Mouse (Mus musculus) limb, embryonic 10.5 days (tissue): ENCODE results near the gene Olfr1392. TPM values are rescaled to one million over a fixed set of nuclear protein-coding genes. Genes with fewer than 3 reads are reported as not detected.
"Not testable (repeated sequence)": the region's sequence is repeated elsewhere in the genome, so short reads cannot be mapped to it uniquely, and the experiment has no call there.

Experiments
- DNase-seq: peaks from one replicate; pipeline ENCODE4 v3.0.0-alpha.2; 2017; ENCODE audit warnings: low spot score
- H3K27ac ChIP-seq: fragments of 300-500 bp; sonication (generic); 2 replicates; pipeline ENCODE4 v1.5.1; 2016; ENCODE audit warnings: mild to moderate bottlenecking
- H3K27me3 ChIP-seq: fragments of 300-500 bp; sonication (generic); 2 replicates; pipeline ENCODE4 v1.6.1; 2016; ENCODE audit warnings: low read depth, mild to moderate bottlenecking; ENCODE audit not compliant: poor library complexity, severe bottlenecking
- H3K36me3 ChIP-seq: fragments of 300-500 bp; sonication (generic); 2 replicates; pipeline ENCODE4 v1.6.1; 2016; ENCODE audit warnings: mild to moderate bottlenecking, moderate library complexity
- H3K4me1 ChIP-seq: fragments of 300-500 bp; sonication (generic); 2 replicates; pipeline ENCODE4 v1.6.1; 2016
- H3K4me3 ChIP-seq: fragments of 300-500 bp; sonication (generic); 2 replicates; pipeline ENCODE4 v1.5.1; 2016; ENCODE audit warnings: mild to moderate bottlenecking, moderate library complexity
- H3K9me3 ChIP-seq: fragments of 300-500 bp; sonication (generic); replicated peaks from 2 replicates; pipeline ENCODE4 v1.6.1; 2016; ENCODE audit warnings: mild to moderate bottlenecking
- WGBS: fragments of 180-500 bp; shearing (Covaris S2); methylation state at CpG from one replicate; pipeline ENCODE4 v1.1.7; 2016; 5-methylcytosine and 5-hydroxymethylcytosine counted together
- polyA plus RNA-seq: library from polyadenylated mRNA; unstranded; fragments of >200 nt; fragmentation: Nextera tagmentation; extraction: Ambion mirVana; gene quantifications from 2 replicates; pipeline ENCODE4 v1.2.1, GENCODE M21; 2016

Gene Olfr1392
- polyA plus RNA-seq: not detected in 2 replicates

GRCm38 (mm10) chr11:49284982-49285381 is at the start of gene Olfr1392:
Olfr1392 (plus strand) TSS chr11:49285282.
- not testable (repeated sequence) for H3K4me1 ChIP-seq, H3K9me3 ChIP-seq, H3K27ac ChIP-seq, H3K4me3 ChIP-seq, H3K27me3 ChIP-seq, H3K36me3 ChIP-seq, DNase-seq
- 65% methylated on average over 1 of the region's 1 CpGs for WGBS

GRCm38 (mm10) chr11:49235459-49236207 is 49.4 kb upstream of the Olfr1392 start:
- Histone ChIP-seq H3K27ac (no peak overlapping the region), H3K4me1 (no peaks in the 10 kb centered on the region), H3K9me3 (no peaks in the 10 kb centered on the region), H3K4me3 (no peak overlapping the region), H3K36me3 (no peaks in the 10 kb centered on the region), H3K27me3 (no peaks in the 10 kb centered on the region)
- no peak for DNase-seq
- 82% methylated on average over 3 of the region's 3 CpGs for WGBS

- DNase-seq: no peak
- 83% methylated on average over 1 of the region's 1 CpGs for WGBS
- Histone ChIP-seq H3K9me3 (no peaks in the 10 kb centered on the region), H3K4me1 (no peaks in the 10 kb centered on the region), H3K27me3 (no peaks in the 10 kb centered on the region), H3K4me3 (no peak overlapping the region), H3K27ac (no peak overlapping the region), H3K36me3 (no peaks in the 10 kb centered on the region)
Observed at GRCm38 (mm10) chr11:49236891-49237290, 48.2 kb upstream of the Olfr1392 start.

- Histone ChIP-seq H3K27me3 (no peaks in the 10 kb centered on the region), H3K36me3 (no peaks in the 10 kb centered on the region), H3K4me3 (no peak overlapping the region), H3K4me1 (0 out of 2 replicates have a peak, but pooled peaks cover under 1% of the 10 kb centered on the region), H3K27ac (no peak overlapping the region), H3K9me3 (no peaks in the 10 kb centered on the region)
- no peak for DNase-seq
- WGBS: 62% methylated on average over 2 of the region's 2 CpGs
Observed at GRCm38 (mm10) chr11:49237532-49237931, 47.5 kb upstream of the Olfr1392 start.

GRCm38 (mm10) chr11:49240310-49240709 is 44.8 kb upstream of the Olfr1392 start:
- 92% methylated on average over 1 of the region's 1 CpGs for WGBS
- H3K9me3 ChIP-seq: no peaks in the 10 kb centered on the region

GRCm38 (mm10) chr11:49240874-49241273 is 44.2 kb upstream of the Olfr1392 start:
- WGBS: 81% methylated on average over 4 of the region's 4 CpGs
- Histone ChIP-seq H3K27ac (no peak overlapping the region), H3K27me3 (no peaks in the 10 kb centered on the region), H3K9me3 (no peaks in the 10 kb centered on the region), H3K36me3 (no peaks in the 10 kb centered on the region), H3K4me1 (peaks cover 22% of the 10 kb centered on the region), H3K4me3 (no peak overlapping the region)
- DNase-seq: no peak

More at GRCm38 (mm10) chr11:49240310-49240709, 44.8 kb upstream of the Olfr1392 start:
- no peaks in the 10 kb centered on the region for H3K36me3 ChIP-seq
- H3K27me3 ChIP-seq: no peaks in the 10 kb centered on the region
- no peak overlapping the region for H3K27ac ChIP-seq
- peaks cover 16% of the 10 kb centered on the region for H3K4me1 ChIP-seq
- H3K4me3 ChIP-seq: no peak overlapping the region
- no peak for DNase-seq

- H3K27me3 ChIP-seq: no peaks in the 10 kb centered on the region
- 91% methylated on average over 1 of the region's 1 CpGs for WGBS
Observed at GRCm38 (mm10) chr11:49241471-49241870, 43.6 kb upstream of the Olfr1392 start.

GRCm38 (mm10) chr11:49242944-49243626 is 42.0 kb upstream of the Olfr1392 start:
- 22% methylated on average over 11 of the region's 11 CpGs for WGBS

More at GRCm38 (mm10) chr11:49241471-49241870, 43.6 kb upstream of the Olfr1392 start:
- DNase-seq: no peak
- H3K27ac ChIP-seq: no peak overlapping the region
- no peaks in the 10 kb centered on the region for H3K36me3 ChIP-seq
- no peak overlapping the region for H3K4me3 ChIP-seq
- H3K9me3 ChIP-seq: no peaks in the 10 kb centered on the region
- peaks cover 27% of the 10 kb centered on the region for H3K4me1 ChIP-seq

GRCm38 (mm10) chr11:49243727-49244594 is 41.1 kb upstream of the Olfr1392 start, which contains the start of gene Mgat1:
Mgat1 (plus strand) TSS chr11:49244191.
- H3K4me1 ChIP-seq: peaks cover 40% of the 10 kb centered on the region
- H3K9me3 ChIP-seq: no peaks in the 10 kb centered on the region
- under 1% methylated on average over 57 of the region's 60 CpGs for WGBS
- peak within 1 kb of the TSS; percentile 61 for H3K4me3 ChIP-seq
- no peaks in the 10 kb centered on the region for H3K36me3 ChIP-seq
- DNase-seq: peak; percentile 97
- H3K27me3 ChIP-seq: no peaks in the 10 kb centered on the region
- peak within 1 kb of the TSS; percentile 90 for H3K27ac ChIP-seq

More at GRCm38 (mm10) chr11:49242944-49243626, 42.0 kb upstream of the Olfr1392 start:
- no peaks in the 10 kb centered on the region for H3K9me3 ChIP-seq
- peak overlapping the region; percentile 61 for H3K4me3 ChIP-seq
- H3K36me3 ChIP-seq: no peaks in the 10 kb centered on the region
- H3K27me3 ChIP-seq: no peaks in the 10 kb centered on the region
- H3K27ac ChIP-seq: peak overlapping the region; percentile 90
- DNase-seq: no peak
- H3K4me1 ChIP-seq: peaks cover 39% of the 10 kb centered on the region

GRCm38 (mm10) chr11:49244595-49244930 is 40.5 kb upstream of the Olfr1392 start:
- Histone ChIP-seq H3K27me3 (no peaks in the 10 kb centered on the region), H3K36me3 (no peaks in the 10 kb centered on the region), H3K27ac (peak overlapping the region; percentile 90), H3K9me3 (no peaks in the 10 kb centered on the region), H3K4me1 (peaks cover 46% of the 10 kb centered on the region), H3K4me3 (peak overlapping the region; percentile 61)
- WGBS: 3% methylated on average over 4 of the region's 4 CpGs
- peak; percentile 44 for DNase-seq

- 19% methylated on average over 7 of the region's 7 CpGs for WGBS
- no peaks in the 10 kb centered on the region for H3K36me3 ChIP-seq
Observed at GRCm38 (mm10) chr11:49245176-49245575, 39.9 kb upstream of the Olfr1392 start.

GRCm38 (mm10) chr11:49245634-49246415 is 39.3 kb upstream of the Olfr1392 start:
- peak; percentile 23 for DNase-seq
- H3K27me3 ChIP-seq: no peaks in the 10 kb centered on the region
- WGBS: 35% methylated on average over 12 of the region's 12 CpGs
- H3K36me3 ChIP-seq: no peaks in the 10 kb centered on the region
- peak overlapping the region; percentile 61 for H3K4me3 ChIP-seq
- H3K9me3 ChIP-seq: no peaks in the 10 kb centered on the region
- H3K4me1 ChIP-seq: peaks cover 56% of the 10 kb centered on the region
- H3K27ac ChIP-seq: peak overlapping the region; percentile 90

More at GRCm38 (mm10) chr11:49245176-49245575, 39.9 kb upstream of the Olfr1392 start:
- DNase-seq: peak; percentile 42
- H3K9me3 ChIP-seq: no peaks in the 10 kb centered on the region
- no peaks in the 10 kb centered on the region for H3K27me3 ChIP-seq
- H3K4me3 ChIP-seq: peak overlapping the region; percentile 61
- peak overlapping the region; percentile 90 for H3K27ac ChIP-seq
- peaks cover 52% of the 10 kb centered on the region for H3K4me1 ChIP-seq
